8 mouse cellular contexts compared by ENCODE assay signal in the genomic region with DNA sequence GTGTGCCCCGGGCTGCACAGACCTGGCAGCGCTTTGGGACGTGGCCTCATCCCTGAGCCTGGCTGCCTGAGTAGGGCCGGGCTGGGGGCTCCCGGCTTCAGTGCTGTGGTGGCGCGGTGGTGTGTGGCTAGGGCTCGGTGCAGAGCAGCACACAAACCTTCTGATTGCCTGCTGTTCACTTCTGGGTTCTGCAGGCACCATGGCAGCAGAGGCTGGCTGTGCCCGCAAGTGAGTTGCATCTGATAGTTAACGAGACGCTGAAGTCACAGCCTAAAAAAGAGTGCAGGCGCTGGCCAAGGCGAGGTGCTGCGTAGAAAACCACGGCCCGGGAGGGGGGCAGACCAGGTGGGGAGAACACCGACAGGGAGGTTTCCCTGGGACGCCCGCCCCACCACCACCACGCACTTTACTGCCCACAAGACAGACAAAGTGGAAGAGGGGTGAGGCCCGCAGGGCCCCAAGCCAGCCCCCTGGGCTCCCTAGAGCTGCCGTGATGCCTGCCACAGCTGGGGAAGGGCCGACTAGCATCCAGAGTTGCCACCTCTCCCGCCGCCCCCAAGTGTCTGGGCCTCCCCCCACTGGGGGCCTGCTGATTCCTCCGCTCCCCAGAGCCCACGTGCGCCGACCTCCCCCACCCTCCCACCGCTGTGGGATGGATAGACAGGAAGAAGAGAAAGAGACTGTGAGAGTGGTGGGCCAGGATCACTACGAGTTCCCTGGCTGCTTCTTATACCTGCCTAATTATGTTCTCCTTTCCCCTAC. TPM values are rescaled to one million over a fixed set of nuclear protein-coding genes. Genes with fewer than 3 reads are reported as not detected.
DNase-seq lines count a peak whose midpoint lies in the region; ATAC-seq and TF ChIP-seq lines count a peak whose summit lies in the region.

No protein-coding gene starts in this region.

- intact Hi-C loops in gastrocnemius, postnatal 14 days (cut with DNase I; ENCODE audit: low total_unique reads) = no loop called here

- H3K27me3 ChIP-seq in lung, postnatal 0 days (replicated peaks; ENCODE audit: insufficient read depth, low read length) = no peaks in the 10 kb centered on the region
- no peaks in the 10 kb centered on the region for H3K27me3 ChIP-seq in forebrain, embryonic 11.5 days (ENCODE audit: control insufficient read depth, insufficient read depth, low read length)
- no peaks in the 10 kb centered on the region for H3K27me3 ChIP-seq in liver, adult 2 months (ENCODE audit: control insufficient read depth, insufficient read depth, low read length)
- H3K27me3 ChIP-seq in splenic B cell, adult 2 months (ENCODE audit: control insufficient read depth, insufficient read depth, low read length, poor library complexity, severe bottlenecking) = no peaks in the 10 kb centered on the region

- TF ChIP-seq POLR2A in liver, adult 2 months (IDR thresholded peaks at IDR 0.05; ENCODE audit: extremely low read depth, insufficient read depth, low read length) = no peak

- TF ChIP-seq CTCF in lung, postnatal 0 days (IDR thresholded peaks at IDR 0.05) = no peak
- no peak for TF ChIP-seq CTCF in liver, adult 2 months (IDR thresholded peaks at IDR 0.05; ENCODE audit: low read depth, low read length)

- no peak overlapping the region for H3K27ac ChIP-seq in lung, postnatal 0 days (ENCODE audit: low read length)
- H3K27ac ChIP-seq in forebrain, embryonic 11.5 days (ENCODE audit: low read depth, low read length) = no peak overlapping the region
- no peak overlapping the region for H3K27ac ChIP-seq in liver, adult 2 months (replicated peaks; ENCODE audit: insufficient read depth, low read depth, low read length)

- no peaks in the 10 kb centered on the region for H3K79me2 ChIP-seq in liver, adult 2 months (ENCODE audit: control insufficient read depth, insufficient read depth, low read length)

- no peaks in the 10 kb centered on the region for H3K4me1 ChIP-seq in lung, postnatal 0 days (ENCODE audit: insufficient read depth, low read depth, low read length)
- H3K4me1 ChIP-seq in forebrain, embryonic 11.5 days (replicated peaks; ENCODE audit: control insufficient read depth, insufficient read depth, low read length) = no peaks in the 10 kb centered on the region
- H3K4me1 ChIP-seq in liver, adult 2 months (ENCODE audit: control insufficient read depth, insufficient read depth, low read length) = no peaks in the 10 kb centered on the region

- peak overlapping the region; percentile 75 for H3K4me2 ChIP-seq in lung, postnatal 0 days (replicated peaks; ENCODE audit: low read depth, low read length)
- peak overlapping the region; percentile 42; the same call in 1 of the 2 replicates for H3K4me2 ChIP-seq in forebrain, embryonic 11.5 days (ENCODE audit: low read depth, low read length, severe bottlenecking)

- H3K36me3 ChIP-seq in lung, postnatal 0 days (ENCODE audit: insufficient read depth, low read length) = no peaks in the 10 kb centered on the region
- H3K36me3 ChIP-seq in forebrain, embryonic 11.5 days (ENCODE audit: control insufficient read depth, insufficient read depth, low read length) = no peaks in the 10 kb centered on the region
- H3K36me3 ChIP-seq in liver, adult 2 months (ENCODE audit: control insufficient read depth, insufficient read depth, low read length) = no peaks in the 10 kb centered on the region
- H3K36me3 ChIP-seq in splenic B cell, adult 2 months (ENCODE audit: control insufficient read depth, insufficient read depth, low read length, poor library complexity, severe bottlenecking) = no peaks in the 10 kb centered on the region

- H3K9ac ChIP-seq in lung, postnatal 0 days (replicated peaks; ENCODE audit: low read depth) = no peak overlapping the region
- H3K9ac ChIP-seq in forebrain, embryonic 11.5 days (ENCODE audit: low read length) = peak overlapping the region; percentile 47
- H3K9ac ChIP-seq in liver, adult 2 months (ENCODE audit: low read depth, low read length) = no peak overlapping the region

- no peak for DNase-seq in lung, postnatal 0 days (ENCODE audit: low spot score)
- no peak for DNase-seq in lung, postnatal 25 days (ENCODE audit: low spot score)
- DNase-seq in forebrain, embryonic 11.5 days (ENCODE audit: low spot score) = peak; percentile 59
- DNase-seq in liver, adult 2 months (ENCODE audit: extremely low read depth, low read depth, low spot score) = no peak
- peak; percentile 5 for DNase-seq in splenic B cell, adult 2 months (ENCODE audit: low read depth, low spot score)
- no peak for DNase-seq in cerebellum, postnatal 4 days (ENCODE audit: low spot score in 2 of 2)
- no peak for DNase-seq in natural killer cell, adult 2 months (ENCODE audit: low spot score in 2 of 2)
- no peak for DNase-seq in gastrocnemius, postnatal 14 days

- peak overlapping the region; percentile 34 for H3K4me3 ChIP-seq in lung, postnatal 0 days (ENCODE audit: low read depth, low read length)
- peak overlapping the region; percentile 12 for H3K4me3 ChIP-seq in forebrain, embryonic 11.5 days (ENCODE audit: low read depth, low read length)
- peak overlapping the region; percentile 29; the same call in 1 of the 2 replicates for H3K4me3 ChIP-seq in liver, adult 2 months (ENCODE audit: insufficient read depth, low read depth, low read length)

- ATAC-seq in lung, postnatal 0 days = peak; percentile 38
- ATAC-seq in forebrain, embryonic 11.5 days (replicated peaks; ENCODE audit: low FRiP score) = peak; percentile 76

- no peaks in the 10 kb centered on the region for H3K9me3 ChIP-seq in lung, postnatal 0 days (ENCODE audit: low read length)
- H3K9me3 ChIP-seq in forebrain, embryonic 11.5 days (ENCODE audit: control insufficient read depth, low read length) = no peaks in the 10 kb centered on the region; the same call in 1 of the 2 replicates

- no peak for TF ChIP-seq EP300 in lung, postnatal 0 days (IDR thresholded peaks at IDR 0.05)

- 25% methylated on average over 31 of the region's 31 CpGs for WGBS in lung, postnatal 0 days
- 36% methylated on average over 30 of the region's 31 CpGs for WGBS in forebrain, embryonic 11.5 days
- WGBS in liver, adult 2 months = 39% methylated on average over 28 of the region's 31 CpGs

RNA-seq across cellular contexts. Expression of gene Gm281, which starts 19.2 kb away (rescaled TPM):
- polyA plus RNA-seq in lung, postnatal 0 days (2015; fragmentation: Nextera tagmentation; extraction: Ambion mirVana) = 0.20 and 0.48 TPM in 2 replicates
- not detected in 2 replicates for polyA plus RNA-seq in forebrain, embryonic 11.5 days (2014; fragmentation: Nextera tagmentation; extraction: Ambion mirVana)
- total RNA-seq in liver, adult 2 months (2014; rRNA removed) = not detected in 2 replicates
- polyA plus RNA-seq in liver, adult 2 months (2012; rRNA removed) = not detected in 2 replicates
- not detected for total RNA-seq in gastrocnemius, postnatal 14 days (2021)

RNA-seq across cellular contexts. Expression of gene Atxn7, which starts 27.8 kb away (rescaled TPM):
- polyA plus RNA-seq in lung, postnatal 0 days (2015; fragmentation: Nextera tagmentation; extraction: Ambion mirVana) = 4.3 and 4.9 TPM in 2 replicates
- 9.3 and 10.4 TPM in 2 replicates for polyA plus RNA-seq in forebrain, embryonic 11.5 days (2014; fragmentation: Nextera tagmentation; extraction: Ambion mirVana)
- total RNA-seq in liver, adult 2 months (2014; rRNA removed) = 13.2 and 14.9 TPM in 2 replicates
- 14.2 and 16.8 TPM in 2 replicates for polyA plus RNA-seq in liver, adult 2 months (2012; rRNA removed)
- total RNA-seq in gastrocnemius, postnatal 14 days (2021) = 10 to 100 TPM; 10.0 to 12.1 TPM

RNA-seq across cellular contexts. Expression of gene Thoc7, which starts 28.2 kb away (rescaled TPM):
- polyA plus RNA-seq in lung, postnatal 0 days (2015; fragmentation: Nextera tagmentation; extraction: Ambion mirVana) = 116 and 117 TPM in 2 replicates
- 241 and 261 TPM in 2 replicates for polyA plus RNA-seq in forebrain, embryonic 11.5 days (2014; fragmentation: Nextera tagmentation; extraction: Ambion mirVana)
- total RNA-seq in liver, adult 2 months (2014; rRNA removed) = 41.5 and 53.3 TPM in 2 replicates
- 13.8 and 16.5 TPM in 2 replicates for polyA plus RNA-seq in liver, adult 2 months (2012; rRNA removed)
- 100 to 1,000 TPM; 120 to 124 TPM for total RNA-seq in gastrocnemius, postnatal 14 days (2021)

Comparison
In these comparisons a context has a peak if more than half of its experiments do, and no peak if none do; other contexts are left out.
1. DNase-seq: peak in forebrain, embryonic 11.5 days (single experiment) and splenic B cell, adult 2 months (single experiment); none in lung, postnatal 0 days (single experiment), lung, postnatal 25 days (single experiment), liver, adult 2 months (single experiment), cerebellum, postnatal 4 days (0 of 2), natural killer cell, adult 2 months (0 of 2) and gastrocnemius, postnatal 14 days (single experiment).
2. Peak in every context shown above with its lines, with median percentiles within 50 percentile points of each other: H3K4me3 ChIP-seq.